Mouse (Mus musculus) forebrain, embryonic 12.5 days (tissue): ENCODE results near the gene Ifih1. TPM values are rescaled to one million over a fixed set of nuclear protein-coding genes. Genes with fewer than 3 reads are reported as not detected.

Experiments used
- ATAC-seq: fragments of 200-750 bp; cut with Nextera tagmentation; 2 replicates; pipeline ENCODE4 v1.8.0; 2017; ENCODE audit warnings: moderate TSS enrichment; ENCODE audit not compliant: low FRiP score
- H3K27ac ChIP-seq: fragments of 300-500 bp; sonication (generic); 2 replicates; pipeline ENCODE4 v1.5.1; 2016; ENCODE audit warnings: mild to moderate bottlenecking
- H3K27me3 ChIP-seq: fragments of 300-500 bp; sonication (generic); 2 replicates; pipeline ENCODE4 v1.6.1; 2016; ENCODE audit warnings: mild to moderate bottlenecking
- H3K36me3 ChIP-seq: fragments of 300-500 bp; sonication (generic); replicated peaks from 2 replicates; pipeline ENCODE4 v1.6.1; 2016; ENCODE audit warnings: mild to moderate bottlenecking
- H3K4me1 ChIP-seq: fragments of 300-500 bp; sonication (generic); 2 replicates; pipeline ENCODE4 v1.6.1; 2016
- H3K4me2 ChIP-seq: fragments of 300-500 bp; sonication (generic); 2 replicates; pipeline ENCODE4 v1.6.1; 2016; ENCODE audit warnings: mild to moderate bottlenecking, moderate library complexity
- H3K4me3 ChIP-seq: fragments of 300-500 bp; sonication (generic); replicated peaks from 2 replicates; pipeline ENCODE4 v1.5.1; 2016; ENCODE audit warnings: mild to moderate bottlenecking
- H3K9ac ChIP-seq: fragments of 300-500 bp; sonication (generic); 2 replicates; pipeline ENCODE4 v1.6.1; 2016; ENCODE audit warnings: mild to moderate bottlenecking
- H3K9me3 ChIP-seq: fragments of 300-500 bp; sonication (generic); 2 replicates; pipeline ENCODE4 v1.6.1; 2016
- WGBS: fragments of 180-500 bp; shearing (Covaris S2); methylation state at CpG from one replicate; pipeline ENCODE4 v1.1.7; 2016; 5-methylcytosine and 5-hydroxymethylcytosine counted together
- polyA plus RNA-seq: library from polyadenylated mRNA; unstranded; fragments of >200 nt; fragmentation: Nextera tagmentation; extraction: Ambion mirVana; gene quantifications from 2 replicates; pipeline ENCODE4 v1.2.1, GENCODE M21; 2016

Gene Ifih1
- polyA plus RNA-seq, 1 experiment from 2014 or later, result 1.5 TPM

DNA sequence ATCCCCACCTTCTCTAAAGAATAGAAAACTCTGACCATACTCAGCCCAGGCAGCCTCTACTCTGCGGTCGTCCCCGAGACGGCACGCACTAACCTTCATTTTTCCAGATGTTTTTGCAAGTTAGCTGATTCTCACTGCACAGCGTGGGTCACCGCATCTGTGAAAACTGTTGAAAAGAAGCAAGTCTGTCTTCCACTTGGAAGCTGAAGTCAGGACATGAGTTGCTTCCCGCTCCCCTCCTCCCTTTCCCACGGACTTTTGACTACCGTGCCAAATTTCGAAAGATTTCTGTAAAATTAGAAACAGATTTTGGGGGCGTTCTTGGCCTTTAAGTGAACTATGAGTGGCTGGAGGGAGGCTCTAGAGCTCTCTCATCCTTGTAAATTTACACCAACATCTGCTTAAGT lies 72.3 kb downstream of the Ifih1 start, which contains the start of gene Fap:
Gene Fap (minus strand): TSS at position 323 of the 407 bp plus-strand sequence.
- no peaks in the 10 kb centered on the region for H3K9me3 ChIP-seq
- no peak within 1 kb of the TSS for H3K27ac ChIP-seq
- WGBS, result 84% methylated on average over 12 of the region's 12 CpGs
- H3K36me3 ChIP-seq, result no peaks in the 10 kb centered on the region
- ATAC-seq, result no peak
- H3K4me3 ChIP-seq, result no peak within 1 kb of the TSS
- H3K27me3 ChIP-seq, result no peaks in the 10 kb centered on the region
- H3K4me2 ChIP-seq, result no peak within 1 kb of the TSS
- no peaks in the 10 kb centered on the region for H3K4me1 ChIP-seq
- H3K9ac ChIP-seq, result no peak within 1 kb of the TSS

DNA sequence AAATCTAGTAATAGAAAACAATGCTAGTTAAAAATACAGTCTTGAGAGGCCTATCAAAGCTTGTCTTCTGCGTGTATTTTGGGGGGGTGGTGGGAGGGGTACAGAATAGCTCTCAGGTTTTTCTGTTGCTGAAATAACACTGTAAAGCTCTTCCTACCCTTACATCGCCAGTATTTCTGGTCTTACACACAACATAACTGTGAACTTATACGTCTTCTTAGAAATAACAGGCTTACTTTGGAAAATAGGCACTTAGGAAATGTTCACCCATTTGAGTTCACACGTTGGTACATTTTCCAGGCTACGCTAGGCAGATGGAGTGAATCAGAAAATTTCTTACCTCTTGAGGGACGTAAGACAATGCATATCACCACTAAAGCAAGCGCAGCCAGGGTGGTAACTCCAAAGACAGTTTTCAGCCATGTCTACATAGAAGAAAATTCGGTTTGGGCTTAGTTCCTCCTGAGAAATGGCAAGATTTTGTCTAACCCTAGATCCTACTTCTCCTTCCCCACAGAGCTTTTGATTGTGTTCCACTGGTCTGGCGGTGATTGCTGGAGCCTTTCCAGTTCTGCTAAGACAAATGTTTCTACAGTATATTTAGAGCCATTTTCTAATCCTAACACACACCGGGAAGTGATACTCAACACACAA lies 72.8 kb downstream of the Ifih1 start:
- no peak overlapping the region for H3K27ac ChIP-seq
- WGBS, result 86% methylated on average over 10 of the region's 10 CpGs
- no peak for ATAC-seq
- H3K4me3 ChIP-seq, result no peak overlapping the region
- no peaks in the 10 kb centered on the region for H3K27me3 ChIP-seq
- no peak overlapping the region for H3K4me2 ChIP-seq
- no peaks in the 10 kb centered on the region for H3K36me3 ChIP-seq
- no peaks in the 10 kb centered on the region for H3K4me1 ChIP-seq
- no peak overlapping the region for H3K9ac ChIP-seq
- no peaks in the 10 kb centered on the region for H3K9me3 ChIP-seq

GRCm38 (mm10) chr2:62564687-62565086 lies 81.4 kb downstream of the Ifih1 start:
- no peaks in the 10 kb centered on the region for H3K36me3 ChIP-seq
- H3K9me3 ChIP-seq, result no peaks in the 10 kb centered on the region
- no peaks in the 10 kb centered on the region for H3K4me1 ChIP-seq
- ATAC-seq, result no peak
- H3K27me3 ChIP-seq, result no peaks in the 10 kb centered on the region
- WGBS, result 92% methylated on average over 1 of the region's 1 CpGs
- H3K9ac ChIP-seq, result no peak overlapping the region
- H3K27ac ChIP-seq, result no peak overlapping the region
- H3K4me2 ChIP-seq, result no peak overlapping the region
- H3K4me3 ChIP-seq, result no peak overlapping the region

GRCm38 (mm10) chr2:62562661-62563485 lies 83.2 kb downstream of the Ifih1 start:
- Histone ChIP-seq H3K4me1 (no peaks in the 10 kb centered on the region), H3K36me3 (no peaks in the 10 kb centered on the region), H3K9me3 (no peaks in the 10 kb centered on the region), H3K27ac (no peak overlapping the region), H3K4me2 (no peak overlapping the region), H3K27me3 (no peaks in the 10 kb centered on the region), H3K4me3 (no peak overlapping the region), H3K9ac (no peak overlapping the region)
- 60% methylated on average over 5 of the region's 5 CpGs for WGBS
- ATAC-seq, result no peak

- 77% methylated on average over 2 of the region's 2 CpGs for WGBS
- no peak overlapping the region for H3K4me2 ChIP-seq
- H3K27ac ChIP-seq, result no peak overlapping the region
- no peaks in the 10 kb centered on the region; the same call in 1 of the 2 replicates for H3K9me3 ChIP-seq
- H3K36me3 ChIP-seq, result no peaks in the 10 kb centered on the region
- no peaks in the 10 kb centered on the region for H3K4me1 ChIP-seq
- no peak for ATAC-seq
- no peaks in the 10 kb centered on the region for H3K27me3 ChIP-seq
- H3K9ac ChIP-seq, result no peak overlapping the region
- no peak overlapping the region for H3K4me3 ChIP-seq
These were observed 88.6 kb downstream of the Ifih1 start for GRCm38 (mm10) chr2:62557417-62557816.

DNA sequence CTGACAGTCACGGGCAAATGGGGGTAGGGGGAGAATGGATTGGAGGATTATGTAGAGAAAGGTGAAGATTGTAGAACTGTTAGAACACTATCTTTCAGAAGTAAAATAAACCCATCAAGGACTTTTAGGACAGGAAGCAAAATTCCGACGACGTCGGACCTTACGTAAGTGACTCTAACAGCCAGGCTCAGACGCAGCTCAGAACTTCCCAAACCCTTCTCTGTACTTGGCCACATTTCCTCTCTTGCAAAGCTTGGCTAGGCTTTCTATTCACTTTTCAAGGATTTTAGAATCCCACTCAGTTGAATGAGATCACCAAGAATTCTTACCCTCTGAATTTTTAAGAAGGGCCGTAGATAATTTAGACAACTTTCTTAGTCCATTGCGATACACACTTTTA lies 89.7 kb downstream of the Ifih1 start:
- H3K4me1 ChIP-seq, result no peaks in the 10 kb centered on the region
- H3K36me3 ChIP-seq, result no peaks in the 10 kb centered on the region
- no peak overlapping the region for H3K4me2 ChIP-seq
- H3K4me3 ChIP-seq, result no peak overlapping the region
- WGBS, result 92% methylated on average over 9 of the region's 9 CpGs
- no peak for ATAC-seq
- no peaks in the 10 kb centered on the region for H3K27me3 ChIP-seq
- no peak overlapping the region for H3K9ac ChIP-seq
- H3K27ac ChIP-seq, result no peak overlapping the region
- no peaks in the 10 kb centered on the region; the same call in 1 of the 2 replicates for H3K9me3 ChIP-seq

- Histone ChIP-seq H3K9me3 (no peaks in the 10 kb centered on the region), H3K9ac (no peak overlapping the region), H3K4me2 (no peak overlapping the region), H3K4me3 (no peak overlapping the region), H3K27me3 (no peaks in the 10 kb centered on the region), H3K27ac (no peak overlapping the region), H3K4me1 (no peaks in the 10 kb centered on the region), H3K36me3 (no peaks in the 10 kb centered on the region)
- WGBS, result 89% methylated on average over 3 of the region's 3 CpGs
- no peak for ATAC-seq
These were observed 96.4 kb downstream of the Ifih1 start for GRCm38 (mm10) chr2:62549659-62550058.

- Histone ChIP-seq H3K4me1 (no peaks in the 10 kb centered on the region), H3K36me3 (no peaks in the 10 kb centered on the region), H3K27me3 (no peaks in the 10 kb centered on the region), H3K27ac (no peak overlapping the region), H3K4me3 (no peak overlapping the region), H3K9ac (no peak overlapping the region), H3K4me2 (no peak overlapping the region), H3K9me3 (no peaks in the 10 kb centered on the region)
- 84% methylated on average over 4 of the region's 4 CpGs for WGBS
- ATAC-seq, result no peak
These were observed 96.9 kb downstream of the Ifih1 start for GRCm38 (mm10) chr2:62549131-62549530.

DNA sequence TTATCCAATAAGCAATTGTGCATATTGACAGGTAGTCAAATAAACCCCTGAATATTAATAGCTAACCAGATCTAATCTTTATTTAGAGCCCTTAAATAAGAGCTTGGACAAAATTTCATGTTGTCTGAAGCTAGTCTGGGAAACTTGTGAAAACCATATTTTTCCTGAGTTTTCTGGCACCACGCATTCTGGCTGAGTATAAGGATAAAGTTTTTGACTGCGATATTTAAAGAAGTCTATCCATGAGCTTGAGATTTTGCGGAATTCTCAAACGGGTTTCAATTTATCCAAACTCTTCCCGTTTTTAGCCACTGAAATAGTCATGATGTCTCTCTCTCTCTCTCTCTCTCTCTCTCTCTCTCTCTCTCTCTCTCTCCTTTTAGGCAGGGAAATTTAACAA lies 98.0 kb downstream of the Ifih1 start:
- H3K9ac ChIP-seq, result no peak overlapping the region
- H3K9me3 ChIP-seq, result no peaks in the 10 kb centered on the region
- H3K27me3 ChIP-seq, result no peaks in the 10 kb centered on the region
- H3K4me2 ChIP-seq, result no peak overlapping the region
- H3K4me1 ChIP-seq, result no peaks in the 10 kb centered on the region
- no peaks in the 10 kb centered on the region for H3K36me3 ChIP-seq
- WGBS, result 95% methylated on average over 5 of the region's 5 CpGs
- H3K4me3 ChIP-seq, result no peak overlapping the region
- no peak for ATAC-seq
- no peak overlapping the region for H3K27ac ChIP-seq

Other genes with a start within 250 kb of the Ifih1 start
- gene Dpp4, start 234.0 kb downstream of the Ifih1 start, polyA plus RNA-seq, result 0.55 and 1.0 TPM in 2 replicates
- gene Gcg, start 162.6 kb downstream of the Ifih1 start, polyA plus RNA-seq, result 0.65 and 1.1 TPM in 2 replicates
- 1.6 TPM in 2 replicates for gene Fap, start 72.2 kb downstream of the Ifih1 start, polyA plus RNA-seq
- gene Gca, start 18.0 kb upstream of the Ifih1 start, polyA plus RNA-seq, result 8.6 TPM in 2 replicates